Comparison of ENCODE assay signal across 8 mouse cellular contexts in genomic region chr8:120046258-120047020, GRCm38 (mm10). TPM values are rescaled to one million over a fixed set of nuclear protein-coding genes. Genes with fewer than 3 reads are reported as not detected.
DNase-seq lines count a peak whose midpoint lies in the region; ATAC-seq and TF ChIP-seq lines count a peak whose summit lies in the region.

No protein-coding gene starts in this region.

- TF ChIP-seq EP300 in lung, postnatal 0 days (IDR thresholded peaks at IDR 0.05) = no peak

- H3K4me3 ChIP-seq in forebrain, embryonic 14.5 days (ENCODE audit: low read depth, low read length) = no peak overlapping the region
- no peak overlapping the region for H3K4me3 ChIP-seq in heart, embryonic 15.5 days
- no peak overlapping the region for H3K4me3 ChIP-seq in layer of hippocampus, adult 2 months
- no peak overlapping the region for H3K4me3 ChIP-seq in lung, postnatal 0 days (ENCODE audit: low read depth, low read length)

- TF ChIP-seq CTCF in layer of hippocampus, adult 2 months (conservative IDR thresholded peaks at IDR 0.05) = no peak
- no peak for TF ChIP-seq CTCF in lung, postnatal 0 days (IDR thresholded peaks at IDR 0.05)

- H3K4me1 ChIP-seq in forebrain, embryonic 14.5 days (ENCODE audit: control insufficient read depth, insufficient read depth, low read length) = no peaks in the 10 kb centered on the region
- peaks cover 22% of the 10 kb centered on the region for H3K4me1 ChIP-seq in heart, embryonic 15.5 days (replicated peaks)
- H3K4me1 ChIP-seq in lung, postnatal 0 days (ENCODE audit: insufficient read depth, low read depth, low read length) = no peaks in the 10 kb centered on the region

- ATAC-seq in forebrain, embryonic 14.5 days = peak; percentile 34; the same call in 1 of the 2 replicates
- ATAC-seq in heart, embryonic 15.5 days (replicated peaks; ENCODE audit: insufficient number of reproducible peaks, insufficient read depth, low FRiP score, low read depth) = peak; percentile 67
- peak; percentile 57 for ATAC-seq in lung, postnatal 0 days
- ATAC-seq in inflammation-experienced regulatory T-cells, adult 6 months = no peak

- H3K27ac ChIP-seq in forebrain, embryonic 14.5 days (ENCODE audit: low read depth, low read length) = no peak overlapping the region
- peak overlapping the region; percentile 64 for H3K27ac ChIP-seq in heart, embryonic 15.5 days
- peak overlapping the region; percentile 86 for H3K27ac ChIP-seq in layer of hippocampus, adult 2 months
- peak overlapping the region; percentile 1; the same call in 1 of the 2 replicates for H3K27ac ChIP-seq in lung, postnatal 0 days (ENCODE audit: low read length)

- peak; percentile 30 for DNase-seq in retina, adult 2 months (ENCODE audit: low read depth, low spot score)
- DNase-seq in retina, embryonic 14.5 days (ENCODE audit: low spot score) = no peak
- peak; percentile 69 for DNase-seq in forebrain, embryonic 14.5 days (ENCODE audit: low spot score)
- peak; percentile 79 to 83 for DNase-seq in layer of hippocampus, adult 2 months (ENCODE audit: low spot score in 2 of 2)
- DNase-seq in lung, postnatal 0 days (ENCODE audit: low spot score) = peak; percentile 58
- peak; percentile 80 for DNase-seq in testis, postnatal 10 days (ENCODE audit: low spot score)

- H3K36me3 ChIP-seq in forebrain, embryonic 14.5 days (ENCODE audit: control insufficient read depth, insufficient read depth, low read length) = no peaks in the 10 kb centered on the region
- no peaks in the 10 kb centered on the region for H3K36me3 ChIP-seq in heart, embryonic 15.5 days
- no peaks in the 10 kb centered on the region for H3K36me3 ChIP-seq in lung, postnatal 0 days (ENCODE audit: insufficient read depth, low read length)

- WGBS in forebrain, embryonic 14.5 days = 79% methylated on average over 14 of the region's 14 CpGs
- 31% methylated on average over 14 of the region's 14 CpGs for WGBS in heart, embryonic 15.5 days
- 50% methylated on average over 14 of the region's 14 CpGs for WGBS in lung, postnatal 0 days

- no peaks in the 10 kb centered on the region for H3K27me3 ChIP-seq in forebrain, embryonic 14.5 days (replicated peaks; ENCODE audit: control insufficient read depth, insufficient read depth, low read length)
- H3K27me3 ChIP-seq in heart, embryonic 15.5 days = peaks cover 18% of the 10 kb centered on the region
- no peaks in the 10 kb centered on the region for H3K27me3 ChIP-seq in lung, postnatal 0 days (replicated peaks; ENCODE audit: insufficient read depth, low read length)

- H3K4me2 ChIP-seq in forebrain, embryonic 14.5 days (ENCODE audit: low read length) = no peak overlapping the region
- H3K4me2 ChIP-seq in heart, embryonic 15.5 days = no peak overlapping the region
- no peak overlapping the region for H3K4me2 ChIP-seq in lung, postnatal 0 days (replicated peaks; ENCODE audit: low read depth, low read length)

- H3K9ac ChIP-seq in forebrain, embryonic 14.5 days (ENCODE audit: low read length) = no peak overlapping the region
- H3K9ac ChIP-seq in heart, embryonic 15.5 days = no peak overlapping the region
- no peak overlapping the region for H3K9ac ChIP-seq in lung, postnatal 0 days (replicated peaks; ENCODE audit: low read depth)

- H3K9me3 ChIP-seq in forebrain, embryonic 14.5 days (replicated peaks; ENCODE audit: control insufficient read depth, low read length) = no peaks in the 10 kb centered on the region
- H3K9me3 ChIP-seq in heart, embryonic 15.5 days (replicated peaks) = no peaks in the 10 kb centered on the region
- no peaks in the 10 kb centered on the region for H3K9me3 ChIP-seq in lung, postnatal 0 days (ENCODE audit: low read length)

RNA-seq across cellular contexts. Expression of gene Crispld2, which starts 54.2 kb away (rescaled TPM):
- 0.79 and 0.95 TPM in 2 replicates for polyA plus RNA-seq in forebrain, embryonic 14.5 days (2014; fragmentation: Nextera tagmentation; extraction: Ambion mirVana)
- 3.4 and 4.7 TPM in 2 replicates for polyA plus RNA-seq in heart, embryonic 15.5 days (2015; fragmentation: Nextera tagmentation; extraction: Ambion mirVana)
- total RNA-seq in layer of hippocampus, adult 2 months (2021) = 1 to 10 TPM; 2.0 to 2.5 TPM
- 9.7 and 16.8 TPM in 2 replicates for polyA plus RNA-seq in lung, postnatal 0 days (2015; fragmentation: Nextera tagmentation; extraction: Ambion mirVana)
- polyA plus RNA-seq in inflammation-experienced regulatory T-cells, adult 6 months (2017; shearing (Covaris generic)) = under 1 TPM in 1 of 3 experiments, not detected in 2; 0.34 TPM

RNA-seq across cellular contexts. Expression of gene Zdhhc7, which starts 54.8 kb away (rescaled TPM):
- polyA plus RNA-seq in forebrain, embryonic 14.5 days (2014; fragmentation: Nextera tagmentation; extraction: Ambion mirVana) = 19.5 and 21.8 TPM in 2 replicates
- 30.7 and 38.6 TPM in 2 replicates for polyA plus RNA-seq in heart, embryonic 15.5 days (2015; fragmentation: Nextera tagmentation; extraction: Ambion mirVana)
- 10 to 100 TPM; 33.9 to 35.9 TPM for total RNA-seq in layer of hippocampus, adult 2 months (2021)
- 31.0 and 33.0 TPM in 2 replicates for polyA plus RNA-seq in lung, postnatal 0 days (2015; fragmentation: Nextera tagmentation; extraction: Ambion mirVana)
- 1 to 10 TPM; 5.3 to 6.6 (median 6.2) TPM for polyA plus RNA-seq in inflammation-experienced regulatory T-cells, adult 6 months (2017; shearing (Covaris generic))
